Mouse (Mus musculus) heart, adult 10 weeks (tissue): Measurements from ENCODE around the gene Mmp21. TPM values are rescaled to one million over a fixed set of nuclear protein-coding genes. Genes with fewer than 3 reads are reported as not detected.

Experiments
- polyA plus RNA-seq: library from polyadenylated mRNA; stranded (reverse); fragments of 350-450 nt; fragmentation: Illumina TruSeq; extraction: RNeasy Lipid Tissue Mini Kit (QIAGEN cat#74804); gene quantifications from one replicate; pipeline ENCODE4 v1.2.3, GENCODE M21; 2014; ENCODE audit warnings: low read depth, low replicate concordance

Mmp21 gene
- polyA plus RNA-seq: not detected

GRCm38 (mm10) chr7:133679961-133680360, at the start of gene Mmp21:
Gene Mmp21 (minus strand): TSS chr7:133680061.

GRCm38 (mm10) chr7:133637361-133638305, 42.2 kb downstream of the Mmp21 start, which contains the start of gene Edrf1:
Gene Edrf1 (plus strand): TSS chr7:133637543.

Other genes starting within 250 kb of the Mmp21 start
- gene Tex36, start 77.9 kb downstream of the Mmp21 start, polyA plus RNA-seq: not detected
- 14.8 TPM for gene Edrf1, start 42.5 kb downstream of the Mmp21 start, polyA plus RNA-seq
- gene Bccip, start 29.3 kb upstream of the Mmp21 start, polyA plus RNA-seq: 88.4 TPM
- 35.8 TPM for gene Uros, start 30.0 kb upstream of the Mmp21 start, polyA plus RNA-seq
- not detected for gene Fank1, start 96.8 kb upstream of the Mmp21 start, polyA plus RNA-seq
- gene Dhx32, start 102.7 kb upstream of the Mmp21 start, polyA plus RNA-seq: 45.7 TPM